Mouse (Mus musculus) neural tube, embryonic 11.5 days (tissue): ENCODE data around the gene Ifrd2. TPM values are rescaled to one million over a fixed set of nuclear protein-coding genes. Genes with fewer than 3 reads are reported as not detected.
A peak's percentile ranks its signal among the peaks of the same experiment; 100 is the strongest.
"Not testable (repeated sequence)": the region's sequence is repeated elsewhere in the genome, so short reads cannot be mapped to it uniquely, and the experiment has no call there.

Source experiments
- ATAC-seq: fragments of 200-750 bp; cut with Nextera tagmentation; 2 replicates; pipeline ENCODE4 v1.8.0; 2017; ENCODE audit warnings: moderate number of reproducible peaks, mild to moderate bottlenecking, moderate TSS enrichment, moderate library complexity; ENCODE audit not compliant: insufficient read depth, low FRiP score, low TSS enrichment
- DNase-seq: peaks from one replicate; pipeline ENCODE4 v3.0.0-alpha.2; 2015; ENCODE audit warnings: low spot score
- H3K27ac ChIP-seq: fragments of 300-500 bp; sonication (generic); 2 replicates; pipeline ENCODE4 v1.5.1; 2014; ENCODE audit warnings: low read depth, mild to moderate bottlenecking, low read length
- H3K27me3 ChIP-seq: fragments of 300-500 bp; sonication (generic); 2 replicates; pipeline ENCODE4 v1.6.1; 2014; ENCODE audit warnings: mild to moderate bottlenecking, low read length, mixed read lengths; ENCODE audit not compliant: control insufficient read depth, insufficient read depth
- H3K36me3 ChIP-seq: fragments of 300-500 bp; sonication (generic); 2 replicates; pipeline ENCODE4 v1.6.1; 2014; ENCODE audit warnings: mild to moderate bottlenecking, low read length, moderate library complexity, mixed read lengths; ENCODE audit not compliant: control insufficient read depth, insufficient read depth
- H3K4me1 ChIP-seq: fragments of 300-500 bp; sonication (generic); 2 replicates; pipeline ENCODE4 v1.6.1; 2014; ENCODE audit warnings: low read length, mixed read lengths; ENCODE audit not compliant: control insufficient read depth, insufficient read depth
- H3K4me2 ChIP-seq: fragments of 300-500 bp; sonication (generic); 2 replicates; pipeline ENCODE4 v1.6.1; 2014; ENCODE audit warnings: low read depth, mild to moderate bottlenecking, moderate library complexity
- H3K4me3 ChIP-seq: fragments of 300-500 bp; sonication (generic); 2 replicates; pipeline ENCODE4 v1.5.1; 2014; ENCODE audit warnings: low read depth, low read length
- H3K9ac ChIP-seq: fragments of 300-500 bp; sonication (generic); 2 replicates; pipeline ENCODE4 v1.6.1; 2014; ENCODE audit warnings: mild to moderate bottlenecking, low read length
- H3K9me3 ChIP-seq: fragments of 300-500 bp; sonication (generic); 2 replicates; pipeline ENCODE4 v1.6.1; 2016; ENCODE audit warnings: low read length; ENCODE audit not compliant: control insufficient read depth
- WGBS: fragments of 180-500 bp; shearing (Covaris S2); extraction: QIAGEN DNeasy Blood & Tissue Kit; methylation state at CpG from one replicate; pipeline ENCODE4 v1.1.7; 2014; 5-methylcytosine and 5-hydroxymethylcytosine counted together
- polyA plus RNA-seq: library from polyadenylated mRNA; unstranded; fragments of >200 nt; fragmentation: Nextera tagmentation; extraction: Ambion mirVana; gene quantifications from 2 replicates; pipeline ENCODE4 v1.2.1, GENCODE M21; 2014

Gene Ifrd2
- polyA plus RNA-seq, 1 experiment from 2014 or later = 39.0 TPM

DNA sequence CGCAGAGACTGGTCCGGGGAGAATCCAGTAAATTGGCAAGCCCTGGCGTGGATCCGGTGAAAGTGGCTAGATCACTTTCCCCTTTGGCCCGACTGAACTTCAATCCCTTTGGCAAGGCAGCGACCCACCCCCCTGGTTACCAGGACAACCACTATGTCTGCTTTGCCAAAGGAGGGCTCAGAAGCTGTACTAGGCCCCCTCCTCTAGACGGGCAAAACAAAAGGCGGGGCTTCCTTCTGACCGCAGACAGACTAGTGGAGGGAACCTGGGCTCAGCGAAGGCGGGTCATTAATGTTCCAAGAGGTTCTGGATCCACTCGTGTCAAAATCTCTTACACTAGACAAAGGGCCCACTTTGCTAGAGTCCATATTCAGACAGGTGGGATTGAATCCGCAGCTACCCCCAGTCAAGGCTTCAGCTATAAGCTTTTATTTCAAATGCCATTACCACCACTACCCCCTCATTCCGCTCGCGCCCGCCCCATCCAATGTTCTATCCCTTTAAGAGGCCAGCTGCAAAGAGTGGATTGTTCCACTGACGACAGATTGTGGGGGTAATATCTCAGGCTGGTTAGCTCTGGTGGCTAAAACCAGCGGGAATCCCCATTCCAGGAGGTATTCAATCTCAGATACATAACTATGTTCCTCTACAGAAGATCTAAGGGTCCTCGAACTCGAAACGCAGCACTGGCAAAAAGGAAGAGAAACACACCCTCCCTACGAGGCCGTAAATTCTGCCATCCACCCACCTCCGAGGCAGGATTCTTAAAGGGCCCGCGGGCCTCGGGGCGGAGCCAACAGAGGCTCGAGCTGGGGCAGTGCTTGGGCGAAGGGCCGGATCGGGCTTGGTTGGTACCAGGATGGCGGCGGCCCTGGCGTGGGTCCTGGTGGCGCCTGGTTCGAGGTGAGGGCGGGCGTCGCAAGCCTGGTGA lies 18.8 kb upstream of the Ifrd2 start:
- Histone ChIP-seq H3K36me3 (peaks cover 16% of the 10 kb centered on the region), H3K27ac (peak overlapping the region; percentile 54), H3K4me2 (peak overlapping the region; percentile 74), H3K27me3 (no peaks in the 10 kb centered on the region), H3K4me3 (peak overlapping the region; percentile 76), H3K4me1 (peaks cover 31% of the 10 kb centered on the region), H3K9me3 (no peaks in the 10 kb centered on the region), H3K9ac (peak overlapping the region; percentile 79)
- DNase-seq (peak; percentile 93), ATAC-seq (peak; percentile 83)
- WGBS = under 1% methylated on average over 41 of the region's 41 CpGs

DNA sequence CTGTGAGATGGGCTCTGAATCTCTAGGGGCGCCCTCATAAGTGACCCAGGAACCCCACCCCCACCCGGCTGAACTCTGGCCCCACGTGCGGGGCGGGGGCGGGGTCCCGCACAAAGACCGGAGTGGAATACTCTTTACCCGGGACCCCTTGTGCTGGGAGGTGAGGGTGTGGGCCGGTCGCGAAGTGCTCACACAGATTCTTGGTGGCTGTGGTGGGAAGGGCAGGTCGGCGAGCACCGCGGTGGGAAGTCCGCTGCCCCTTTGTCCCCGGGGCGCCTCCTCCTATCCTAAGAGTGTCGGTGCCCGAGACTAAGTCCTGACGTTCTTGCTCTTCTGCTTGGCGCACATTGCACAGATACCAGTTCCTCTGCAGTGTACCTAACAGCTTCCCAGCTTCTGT lies 18.2 kb upstream of the Ifrd2 start:
- H3K9me3 ChIP-seq = no peaks in the 10 kb centered on the region
- peak overlapping the region; percentile 76 for H3K4me3 ChIP-seq
- peak overlapping the region; percentile 74 for H3K4me2 ChIP-seq
- no peaks in the 10 kb centered on the region for H3K27me3 ChIP-seq
- H3K9ac ChIP-seq = peak overlapping the region; percentile 79
- H3K27ac ChIP-seq = peak overlapping the region; percentile 54
- peak; percentile 39 for ATAC-seq
- H3K4me1 ChIP-seq = peaks cover 25% of the 10 kb centered on the region
- H3K36me3 ChIP-seq = peaks cover 16% of the 10 kb centered on the region
- DNase-seq = no peak
- WGBS = 0% methylated on average over 22 of the region's 23 CpGs

DNA sequence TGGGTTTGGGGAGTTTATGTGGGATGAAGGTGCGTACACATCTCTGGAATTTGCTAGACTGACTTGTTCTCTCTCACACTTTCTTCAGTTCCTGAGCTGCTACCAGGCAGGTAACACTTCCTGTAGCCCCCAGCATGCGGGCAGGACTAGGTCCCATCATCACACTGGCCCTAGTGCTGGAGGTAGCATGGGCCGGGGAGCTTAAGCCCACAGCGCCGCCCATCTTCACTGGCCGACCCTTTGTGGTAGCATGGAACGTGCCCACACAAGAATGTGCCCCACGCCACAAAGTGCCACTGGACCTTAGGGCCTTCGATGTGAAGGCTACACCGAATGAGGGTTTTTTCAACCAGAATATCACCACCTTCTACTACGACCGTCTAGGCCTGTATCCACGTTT lies 17.4 kb upstream of the Ifrd2 start:
- peak overlapping the region; percentile 74 for H3K4me2 ChIP-seq
- no peaks in the 10 kb centered on the region for H3K27me3 ChIP-seq
- H3K27ac ChIP-seq = no peak overlapping the region
- peaks cover 16% of the 10 kb centered on the region for H3K36me3 ChIP-seq
- H3K9me3 ChIP-seq = no peaks in the 10 kb centered on the region
- peaks cover 25% of the 10 kb centered on the region for H3K4me1 ChIP-seq
- WGBS = 61% methylated on average over 13 of the region's 13 CpGs
- DNase-seq (no peak), ATAC-seq (no peak)
- H3K9ac ChIP-seq = peak overlapping the region; percentile 79
- H3K4me3 ChIP-seq = peak overlapping the region; percentile 76

DNA sequence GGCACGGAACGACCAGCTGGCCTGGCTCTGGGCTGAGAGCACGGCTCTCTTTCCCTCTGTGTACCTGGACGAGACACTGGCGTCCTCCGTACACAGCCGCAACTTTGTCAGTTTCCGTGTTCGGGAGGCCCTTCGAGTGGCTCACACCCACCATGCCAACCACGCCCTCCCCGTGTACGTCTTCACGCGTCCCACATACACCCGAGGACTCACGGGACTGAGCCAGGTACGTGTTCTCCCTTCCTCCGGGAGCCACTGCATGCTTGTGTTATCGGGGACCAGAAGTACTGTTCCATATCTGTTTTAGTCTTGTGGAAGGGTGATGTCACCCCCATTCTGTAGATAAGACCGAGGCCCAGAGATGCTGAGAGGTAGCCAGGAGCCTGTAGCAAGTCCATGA lies 16.6 kb upstream of the Ifrd2 start:
- Histone ChIP-seq H3K4me2 (peak overlapping the region; percentile 74), H3K4me1 (peaks cover 25% of the 10 kb centered on the region), H3K36me3 (peaks cover 16% of the 10 kb centered on the region), H3K9ac (no peak overlapping the region), H3K4me3 (peak overlapping the region; percentile 76; the same call in 1 of the 2 replicates), H3K9me3 (no peaks in the 10 kb centered on the region), H3K27ac (no peak overlapping the region), H3K27me3 (no peaks in the 10 kb centered on the region)
- ATAC-seq (no peak), DNase-seq (no peak)
- 96% methylated on average over 21 of the region's 21 CpGs for WGBS

DNA sequence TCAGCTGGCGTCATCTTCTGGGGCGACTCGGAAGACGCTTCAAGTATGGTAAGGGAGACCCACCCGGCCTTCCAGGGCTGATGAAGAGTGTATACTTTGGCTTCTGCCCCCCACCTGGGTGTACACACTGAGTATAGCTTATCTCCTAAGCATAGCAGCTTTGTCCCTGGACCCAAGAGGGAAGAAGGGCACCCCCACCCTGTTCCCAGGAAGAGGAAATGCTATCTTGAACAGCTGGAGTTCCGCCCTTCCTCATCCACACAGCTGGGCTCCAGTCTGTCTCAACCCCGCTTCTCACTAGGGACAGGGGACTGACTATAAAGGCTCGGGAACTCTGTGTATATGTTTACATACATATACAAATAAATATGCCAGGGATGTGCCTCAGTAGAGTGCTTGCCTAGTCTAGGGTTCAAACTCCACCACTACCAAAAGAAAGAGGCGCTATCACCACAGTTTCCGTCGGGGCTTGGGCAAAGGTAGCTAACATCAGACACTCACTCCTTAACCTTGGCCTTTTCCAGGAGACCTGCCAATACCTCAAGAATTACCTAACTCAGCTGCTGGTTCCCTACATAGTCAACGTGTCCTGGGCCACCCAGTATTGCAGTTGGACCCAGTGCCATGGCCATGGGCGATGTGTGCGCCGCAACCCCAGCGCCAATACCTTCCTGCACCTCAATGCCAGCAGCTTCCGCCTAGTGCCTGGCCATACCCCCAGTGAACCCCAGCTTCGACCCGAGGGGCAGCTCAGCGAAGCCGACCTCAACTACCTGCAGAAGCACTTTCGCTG lies 15.7 kb upstream of the Ifrd2 start:
- Histone ChIP-seq H3K4me1 (peaks cover 25% of the 10 kb centered on the region), H3K4me2 (no peak overlapping the region), H3K4me3 (no peak overlapping the region), H3K27me3 (no peaks in the 10 kb centered on the region), H3K27ac (no peak overlapping the region), H3K36me3 (peaks cover 16% of the 10 kb centered on the region), H3K9ac (no peak overlapping the region), H3K9me3 (no peaks in the 10 kb centered on the region)
- 95% methylated on average over 22 of the region's 22 CpGs for WGBS
- ATAC-seq (no peak), DNase-seq (no peak)

DNA sequence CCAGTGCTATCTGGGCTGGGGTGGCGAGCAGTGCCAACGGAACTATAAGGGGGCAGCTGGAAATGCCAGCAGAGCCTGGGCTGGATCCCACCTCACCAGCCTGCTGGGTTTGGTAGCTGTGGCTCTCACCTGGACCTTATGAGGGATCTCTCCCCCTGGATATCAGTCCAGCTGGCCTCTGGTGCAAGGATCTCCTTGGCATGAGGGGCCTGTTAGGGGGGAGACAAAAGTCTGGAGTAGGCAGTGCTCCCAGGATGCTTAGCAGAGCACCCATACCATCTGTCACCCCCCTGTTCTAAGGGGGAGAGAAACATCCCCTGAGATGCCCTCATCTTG lies 15.1 kb upstream of the Ifrd2 start:
- Histone ChIP-seq H3K27me3 (no peaks in the 10 kb centered on the region), H3K27ac (no peak overlapping the region), H3K4me3 (no peak overlapping the region), H3K9ac (no peak overlapping the region), H3K9me3 (no peaks in the 10 kb centered on the region), H3K36me3 (peaks cover 16% of the 10 kb centered on the region), H3K4me1 (peaks cover 26% of the 10 kb centered on the region), H3K4me2 (no peak overlapping the region)
- 96% methylated on average over 2 of the region's 2 CpGs for WGBS
- DNase-seq = no peak
- ATAC-seq = no peak

DNA sequence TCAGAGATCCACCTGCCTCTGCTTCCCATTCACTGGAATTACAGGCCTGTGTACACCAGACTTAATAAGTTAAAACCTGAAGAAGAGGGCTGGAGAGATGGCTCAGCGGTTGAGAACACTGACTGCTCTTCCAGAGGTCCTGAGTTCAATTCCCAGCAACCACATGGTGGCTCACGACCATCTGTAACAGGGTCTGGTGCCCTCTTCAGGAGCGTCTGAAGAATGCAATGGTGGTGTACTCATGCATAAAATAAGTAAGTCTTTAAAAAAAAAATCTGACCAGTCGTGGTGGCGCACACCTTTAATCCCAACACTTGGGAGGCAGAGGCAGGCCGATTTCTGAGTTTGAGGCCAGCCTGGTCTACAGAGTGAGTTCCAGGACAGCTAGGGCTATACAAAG lies 13.7 kb upstream of the Ifrd2 start:
- H3K9ac ChIP-seq, H3K4me3 ChIP-seq, DNase-seq, H3K4me2 ChIP-seq, ATAC-seq, H3K9me3 ChIP-seq, H3K27me3 ChIP-seq, H3K27ac ChIP-seq: not testable (repeated sequence)
- Histone ChIP-seq H3K36me3 (peaks cover 16% of the 10 kb centered on the region), H3K4me1 (peaks cover 21% of the 10 kb centered on the region)
- WGBS = 84% methylated on average over 6 of the region's 6 CpGs

DNA sequence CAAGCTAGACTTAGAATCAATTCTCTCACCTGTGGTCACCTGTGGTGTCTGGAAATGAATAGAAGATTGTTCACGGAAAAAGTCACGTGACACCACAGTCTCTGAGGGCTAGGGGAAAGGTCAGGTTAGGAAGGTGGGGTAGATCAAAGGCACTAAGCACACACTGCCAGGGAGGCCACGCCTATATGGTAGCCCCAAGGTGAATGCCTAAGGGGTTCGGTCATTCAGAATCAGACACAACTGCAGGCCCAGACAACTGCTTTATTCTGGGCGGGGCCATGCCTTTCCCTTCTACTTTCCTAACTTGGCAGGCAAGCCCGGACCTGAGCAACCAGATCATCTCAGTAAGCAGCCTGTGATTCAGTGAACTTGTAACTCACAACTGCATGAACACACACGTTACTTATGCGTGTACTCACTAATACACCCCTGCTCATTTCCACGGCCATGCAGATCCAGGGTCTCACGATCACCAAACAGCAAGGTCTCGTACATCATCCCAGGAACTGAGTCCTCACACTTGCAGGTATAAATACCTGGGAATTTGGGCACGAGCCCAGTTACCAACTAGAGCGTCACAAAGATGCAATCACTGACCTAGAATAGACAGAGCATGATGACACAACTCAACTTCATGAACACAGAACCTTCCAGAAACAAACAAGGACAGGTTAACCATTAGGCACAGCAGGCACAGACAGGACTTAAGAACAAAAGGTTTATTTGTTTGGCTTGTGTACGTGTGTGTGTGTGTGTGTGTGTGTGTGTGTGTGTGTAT lies 11.7 kb upstream of the Ifrd2 start:
- Histone ChIP-seq H3K27ac (no peak overlapping the region), H3K36me3 (peaks cover 15% of the 10 kb centered on the region), H3K27me3 (no peaks in the 10 kb centered on the region), H3K4me1 (peaks cover 18% of the 10 kb centered on the region), H3K4me2 (no peak overlapping the region), H3K9me3 (no peaks in the 10 kb centered on the region), H3K4me3 (no peak overlapping the region), H3K9ac (no peak overlapping the region)
- 86% methylated on average over 14 of the region's 14 CpGs for WGBS
- DNase-seq (no peak), ATAC-seq (no peak)
